Mouse (Mus musculus): ENCODE results near the gene Trim2. TPM values are rescaled to one million over a fixed set of nuclear protein-coding genes. Genes with fewer than 3 reads are reported as not detected.

Trim2 gene
- polyA plus RNA-seq, 1 experiment from 2014 or later: 87.0 TPM

DNA sequence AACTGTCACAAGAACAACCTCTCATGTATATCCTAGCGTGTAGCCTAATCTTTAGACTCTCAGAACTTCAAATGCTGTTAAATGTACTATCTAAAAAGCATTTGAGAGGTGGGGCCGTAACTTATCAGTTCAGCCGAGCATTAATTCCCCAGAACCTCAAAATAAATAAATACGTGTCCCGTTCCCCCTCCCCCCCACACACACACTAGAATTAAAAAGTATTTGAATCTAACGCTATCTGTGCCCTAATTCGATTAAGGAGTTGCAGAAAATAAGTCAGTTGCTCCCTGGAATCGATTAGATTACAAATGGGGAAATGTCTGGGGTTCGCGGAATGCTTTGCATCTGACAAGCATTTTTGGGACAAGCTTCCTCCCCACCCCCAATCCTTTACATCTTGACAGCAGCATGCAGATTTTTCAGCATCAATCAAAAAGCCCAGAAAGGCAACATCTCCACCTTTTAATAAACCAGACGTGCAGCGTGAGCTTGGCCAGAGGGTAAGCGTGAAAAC lies 48.1 kb downstream of the Trim2 start:
- peak overlapping the region; percentile 85; the same call in 1 of the 2 replicates for H3K27ac ChIP-seq
- no peaks in the 10 kb centered on the region for H3K9me3 ChIP-seq
- peaks cover 4% of the 10 kb centered on the region; the same call in 1 of the 2 replicates for H3K36me3 ChIP-seq
- H3K4me1 ChIP-seq (replicated peaks): peaks cover 71% of the 10 kb centered on the region
- peak overlapping the region; percentile 66 for H3K4me3 ChIP-seq
- no peak for DNase-seq (ENCODE audit: low spot score)
- WGBS: 8% methylated on average over 13 of the region's 13 CpGs
- peaks cover 30% of the 10 kb centered on the region for H3K27me3 ChIP-seq (ENCODE audit: insufficient read depth, poor library complexity, severe bottlenecking)

DNA sequence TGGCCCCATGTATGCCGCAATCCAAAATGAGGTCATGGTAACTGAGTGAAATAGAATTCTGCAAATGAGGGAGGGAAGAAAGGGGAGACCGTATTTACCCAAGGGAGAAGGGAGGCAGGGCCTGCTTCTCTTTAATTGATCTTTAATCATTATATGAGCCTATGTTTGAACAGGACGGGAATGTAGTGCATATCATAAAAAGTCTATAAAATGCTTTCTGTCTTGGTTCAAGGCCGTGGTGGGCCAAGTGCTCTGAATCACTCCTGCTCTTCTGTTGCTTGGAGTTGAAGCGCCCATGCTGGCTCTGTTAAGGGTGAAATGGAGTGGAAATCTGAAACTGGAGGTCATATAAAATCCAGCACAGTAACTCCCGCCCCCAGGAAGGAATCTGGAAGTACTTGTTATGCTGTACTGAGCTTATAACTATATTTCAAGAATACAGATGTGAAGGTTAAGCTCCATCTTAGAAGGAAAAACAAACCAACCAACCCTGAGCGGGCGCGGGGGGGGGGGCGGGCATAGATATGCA lies 48.6 kb downstream of the Trim2 start:
- no peak for DNase-seq (ENCODE audit: low spot score)
- 39% methylated on average over 10 of the region's 10 CpGs for WGBS
- H3K9me3 ChIP-seq: no peaks in the 10 kb centered on the region
- H3K27ac ChIP-seq: no peak overlapping the region
- H3K36me3 ChIP-seq: peaks cover 4% of the 10 kb centered on the region; the same call in 1 of the 2 replicates
- H3K27me3 ChIP-seq (ENCODE audit: insufficient read depth, poor library complexity, severe bottlenecking): peaks cover 30% of the 10 kb centered on the region
- H3K4me3 ChIP-seq: peak overlapping the region; percentile 66
- H3K4me1 ChIP-seq (replicated peaks): peaks cover 71% of the 10 kb centered on the region

DNA sequence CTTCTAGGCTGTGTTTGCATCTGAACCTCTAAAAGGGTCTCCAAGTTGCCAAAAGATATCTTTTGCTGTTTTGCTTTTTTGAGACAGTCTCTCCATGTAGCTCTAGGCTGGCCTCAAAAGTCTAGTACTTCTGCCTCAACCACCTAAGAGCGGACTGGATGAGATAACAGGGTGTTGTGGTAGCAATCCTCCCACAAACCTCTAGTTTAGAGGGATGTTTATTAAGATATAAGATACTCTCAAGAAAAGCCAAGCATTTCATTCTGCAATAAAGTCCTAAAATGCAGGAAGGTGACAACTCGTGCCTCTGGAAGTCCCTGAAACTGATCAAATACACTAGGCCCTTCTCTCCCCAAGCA lies 52.2 kb downstream of the Trim2 start:
- 95% methylated on average over 2 of the region's 2 CpGs for WGBS

DNA sequence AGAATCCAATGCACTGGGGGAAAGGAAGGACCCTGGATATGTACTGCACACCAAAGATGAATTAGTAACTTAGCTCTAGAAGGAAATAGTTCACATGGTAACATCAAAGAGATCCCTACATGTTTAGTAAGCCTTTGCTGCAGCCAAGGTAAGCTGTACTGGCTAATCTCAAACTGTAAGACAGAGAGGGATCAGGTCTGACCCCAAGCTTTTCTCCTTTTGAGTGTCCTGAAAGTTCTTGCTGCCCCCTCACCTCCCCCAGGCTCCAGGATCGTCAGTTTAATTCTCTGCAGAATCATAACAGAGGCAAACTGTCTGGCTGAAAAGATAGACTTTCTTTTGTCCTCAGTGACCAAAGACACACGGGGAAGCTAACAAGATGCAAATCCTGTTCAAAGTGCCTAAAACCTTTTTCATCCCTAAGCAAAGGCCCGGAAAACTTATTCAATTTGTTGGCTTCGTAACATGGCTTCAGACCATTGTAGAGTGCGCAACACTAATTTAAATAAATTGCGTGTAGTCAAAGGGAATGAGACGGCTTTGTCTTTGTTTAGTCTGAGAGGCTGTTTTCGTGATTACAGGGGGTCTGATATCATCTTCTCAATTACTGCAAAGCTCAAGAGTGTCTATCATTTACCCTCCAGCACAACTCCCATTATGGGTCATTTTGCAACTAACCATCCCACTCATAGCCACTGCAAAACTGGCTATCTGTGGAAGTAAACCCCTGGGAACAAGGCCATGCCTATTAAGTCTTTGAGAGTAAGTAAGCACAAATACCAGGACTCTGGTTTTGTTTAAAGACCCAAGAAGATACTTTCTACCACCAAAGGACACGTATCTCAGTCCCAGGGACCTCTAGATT lies 52.8 kb downstream of the Trim2 start:
- H3K27me3 ChIP-seq (ENCODE audit: insufficient read depth, poor library complexity, severe bottlenecking): peaks cover 19% of the 10 kb centered on the region
- DNase-seq (ENCODE audit: low spot score): no peak
- peaks cover 37% of the 10 kb centered on the region for H3K4me1 ChIP-seq (replicated peaks)
- H3K36me3 ChIP-seq: peaks cover 12% of the 10 kb centered on the region; the same call in 1 of the 2 replicates
- 55% methylated on average over 9 of the region's 9 CpGs for WGBS
- H3K27ac ChIP-seq: peak overlapping the region; percentile 62
- no peaks in the 10 kb centered on the region for H3K9me3 ChIP-seq
- no peak overlapping the region for H3K4me3 ChIP-seq

More for the DNA sequence above, 52.2 kb downstream of the Trim2 start:
- no peak overlapping the region for H3K4me3 ChIP-seq
- H3K4me1 ChIP-seq (replicated peaks): peaks cover 43% of the 10 kb centered on the region
- H3K27ac ChIP-seq: peak overlapping the region; percentile 62; the same call in 1 of the 2 replicates
- H3K36me3 ChIP-seq: peaks cover 12% of the 10 kb centered on the region; the same call in 1 of the 2 replicates
- H3K9me3 ChIP-seq: no peaks in the 10 kb centered on the region
- peaks cover 15% of the 10 kb centered on the region for H3K27me3 ChIP-seq (ENCODE audit: insufficient read depth, poor library complexity, severe bottlenecking)
- no peak for DNase-seq (ENCODE audit: low spot score)

DNA sequence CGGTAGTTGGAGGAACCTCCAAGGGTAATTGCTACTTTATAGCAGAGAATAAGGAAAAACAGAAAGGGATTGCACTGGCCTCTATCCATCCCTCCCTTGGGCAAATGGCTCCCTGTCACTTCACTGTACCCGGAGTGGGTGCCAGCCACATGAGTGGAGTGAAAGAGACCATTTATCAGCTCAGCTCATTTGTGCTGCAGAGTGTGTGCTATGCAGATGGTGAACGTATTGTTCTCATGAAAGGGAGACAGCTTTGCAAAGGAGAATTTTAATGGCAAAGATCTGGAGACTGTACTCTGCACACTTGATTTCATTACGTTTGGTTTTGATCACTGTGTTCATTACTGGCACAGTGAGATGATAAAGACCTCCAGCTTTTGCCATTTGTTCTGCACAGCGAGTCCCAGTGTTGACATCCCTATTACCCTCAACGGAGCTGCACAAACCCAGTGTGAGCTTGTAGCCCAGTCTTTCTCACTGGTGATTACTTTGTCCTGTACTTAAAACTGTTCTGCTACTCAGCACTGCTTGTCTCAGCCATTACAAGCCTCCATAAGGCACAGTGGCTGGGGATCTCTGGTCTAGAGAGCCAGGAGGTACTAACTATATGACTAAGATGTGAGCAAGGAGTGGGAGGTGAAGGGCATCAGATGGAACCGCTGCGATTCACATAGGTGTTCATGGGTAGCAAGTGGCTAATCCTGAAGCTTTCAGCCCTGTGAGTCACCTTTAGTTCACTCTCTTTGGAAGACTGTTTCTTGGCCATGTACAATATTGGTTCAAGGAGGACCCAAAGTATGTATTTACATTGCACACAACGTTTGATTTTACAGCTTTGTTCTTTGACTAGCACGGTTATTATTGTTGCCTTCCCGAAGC lies 53.7 kb downstream of the Trim2 start:
- Histone ChIP-seq H3K36me3 (peaks cover 12% of the 10 kb centered on the region; the same call in 1 of the 2 replicates), H3K27me3 (ENCODE audit: insufficient read depth, poor library complexity, severe bottlenecking) (peaks cover 13% of the 10 kb centered on the region), H3K27ac (peak overlapping the region; percentile 62; the same call in 1 of the 2 replicates), H3K4me3 (no peak overlapping the region), H3K9me3 (no peaks in the 10 kb centered on the region), H3K4me1 (replicated peaks) (peaks cover 29% of the 10 kb centered on the region)
- DNase-seq (ENCODE audit: low spot score): no peak
- 79% methylated on average over 11 of the region's 11 CpGs for WGBS

DNA sequence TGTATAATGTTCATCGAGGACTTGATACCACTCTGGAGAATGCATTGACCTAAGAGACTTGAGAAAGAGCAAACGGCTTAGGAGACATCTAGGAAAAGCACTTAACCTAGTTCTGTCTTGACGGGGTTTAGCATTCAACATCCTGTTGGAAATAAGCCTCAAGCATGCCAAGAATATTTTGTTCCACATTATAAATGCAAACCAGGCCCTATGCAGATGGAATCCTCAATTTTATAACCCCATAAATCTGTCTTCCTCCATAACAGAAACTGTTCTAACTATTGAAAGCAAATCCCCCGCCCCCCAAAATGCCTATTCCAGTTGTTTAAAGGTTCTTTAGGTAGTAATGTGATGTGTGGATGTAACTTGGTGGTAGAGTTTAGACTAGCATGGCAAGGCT lies 55.0 kb downstream of the Trim2 start:
- no peak overlapping the region for H3K27ac ChIP-seq
- no peak overlapping the region for H3K4me3 ChIP-seq
- H3K36me3 ChIP-seq: peaks cover 12% of the 10 kb centered on the region
- peaks cover 26% of the 10 kb centered on the region for H3K4me1 ChIP-seq (replicated peaks)
- H3K9me3 ChIP-seq: no peaks in the 10 kb centered on the region
- 0 out of 2 replicates have a peak, but pooled peaks cover 4% of the 10 kb centered on the region for H3K27me3 ChIP-seq (ENCODE audit: insufficient read depth, poor library complexity, severe bottlenecking)
- no peak for DNase-seq (ENCODE audit: low spot score)
- WGBS: 89% methylated on average over 4 of the region's 4 CpGs

DNA sequence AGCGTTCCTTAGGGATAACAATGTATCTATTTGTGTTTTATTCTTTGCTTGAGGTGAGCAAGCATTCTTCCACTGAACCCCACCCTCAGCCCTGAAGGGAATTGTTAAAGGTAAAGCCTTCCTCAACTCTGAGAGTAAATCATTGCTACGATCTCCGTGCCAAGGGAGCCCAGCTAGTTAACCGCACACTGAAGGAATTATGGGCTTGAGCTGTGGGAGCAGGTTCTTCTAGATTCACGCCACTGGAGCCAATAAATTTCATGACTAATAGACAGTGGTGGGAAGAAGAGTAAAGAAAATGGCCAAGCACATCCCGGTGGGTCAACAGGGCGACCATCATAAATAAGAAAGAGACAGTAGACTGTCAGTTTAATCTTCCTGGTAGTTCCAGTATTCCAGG lies 56.4 kb downstream of the Trim2 start:
- H3K4me3 ChIP-seq: no peak overlapping the region
- H3K27ac ChIP-seq: no peak overlapping the region
- no peak for DNase-seq (ENCODE audit: low spot score)
- H3K27me3 ChIP-seq (ENCODE audit: insufficient read depth, poor library complexity, severe bottlenecking): 0 out of 2 replicates have a peak, but pooled peaks cover 4% of the 10 kb centered on the region
- H3K9me3 ChIP-seq: no peaks in the 10 kb centered on the region
- H3K36me3 ChIP-seq: peaks cover 12% of the 10 kb centered on the region
- WGBS: 94% methylated on average over 7 of the region's 7 CpGs
- H3K4me1 ChIP-seq (replicated peaks): peaks cover 26% of the 10 kb centered on the region

DNA sequence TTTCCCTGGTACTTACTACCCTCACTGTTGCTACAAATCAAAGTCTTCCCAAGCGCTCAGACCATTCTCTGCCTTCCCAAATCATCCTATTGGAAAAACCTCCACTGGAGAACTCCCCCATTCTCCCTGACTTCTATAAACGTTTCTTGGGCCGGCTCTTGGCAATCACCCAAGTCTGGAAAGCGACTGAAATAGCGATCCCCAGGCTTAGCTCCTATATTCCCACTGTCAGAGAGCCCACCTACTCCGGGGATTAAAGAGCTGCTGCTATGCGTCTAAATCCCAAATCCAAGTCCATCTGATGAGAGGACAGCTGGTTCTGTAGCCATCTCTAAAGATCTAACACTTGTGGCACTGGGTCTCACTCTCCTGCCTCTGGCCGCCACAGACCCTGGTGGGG lies 58.9 kb downstream of the Trim2 start:
- Histone ChIP-seq H3K36me3 (peaks cover 8% of the 10 kb centered on the region), H3K27ac (no peak overlapping the region), H3K27me3 (ENCODE audit: insufficient read depth, poor library complexity, severe bottlenecking) (0 out of 2 replicates have a peak, but pooled peaks cover 4% of the 10 kb centered on the region), H3K4me3 (no peak overlapping the region), H3K4me1 (replicated peaks) (peaks cover 4% of the 10 kb centered on the region), H3K9me3 (no peaks in the 10 kb centered on the region)
- DNase-seq (ENCODE audit: low spot score): no peak
- WGBS: 82% methylated on average over 8 of the region's 8 CpGs

DNA sequence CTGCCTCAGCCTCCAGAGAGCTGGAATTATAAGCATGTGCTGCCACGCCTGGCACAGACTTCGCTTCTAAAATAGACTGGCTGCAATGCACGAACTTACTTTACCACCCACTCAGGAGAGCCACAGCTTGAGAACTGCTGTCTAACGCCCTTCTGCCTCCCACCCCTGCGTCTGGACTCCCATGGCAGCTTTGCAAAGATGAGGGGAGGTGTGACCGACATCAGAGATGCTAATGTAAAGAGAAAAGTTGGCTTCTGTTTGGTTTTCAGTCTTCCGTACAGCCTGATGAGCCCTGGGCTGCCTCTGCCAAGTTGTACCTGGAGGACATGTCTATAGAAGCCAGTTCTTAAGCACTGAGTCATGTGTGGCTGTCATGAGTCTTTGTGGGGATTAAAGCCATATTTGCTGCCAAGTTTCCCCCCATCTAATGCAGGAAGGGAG lies 60.2 kb downstream of the Trim2 start:
- no peak for DNase-seq (ENCODE audit: low spot score)
- no peak overlapping the region for H3K4me3 ChIP-seq
- H3K9me3 ChIP-seq: no peaks in the 10 kb centered on the region
- peaks cover 12% of the 10 kb centered on the region for H3K36me3 ChIP-seq
- WGBS: 87% methylated on average over 7 of the region's 7 CpGs
- H3K27ac ChIP-seq: no peak overlapping the region
- H3K27me3 ChIP-seq (ENCODE audit: insufficient read depth, poor library complexity, severe bottlenecking): 0 out of 2 replicates have a peak, but pooled peaks cover 4% of the 10 kb centered on the region
- H3K4me1 ChIP-seq (replicated peaks): no peaks in the 10 kb centered on the region

DNA sequence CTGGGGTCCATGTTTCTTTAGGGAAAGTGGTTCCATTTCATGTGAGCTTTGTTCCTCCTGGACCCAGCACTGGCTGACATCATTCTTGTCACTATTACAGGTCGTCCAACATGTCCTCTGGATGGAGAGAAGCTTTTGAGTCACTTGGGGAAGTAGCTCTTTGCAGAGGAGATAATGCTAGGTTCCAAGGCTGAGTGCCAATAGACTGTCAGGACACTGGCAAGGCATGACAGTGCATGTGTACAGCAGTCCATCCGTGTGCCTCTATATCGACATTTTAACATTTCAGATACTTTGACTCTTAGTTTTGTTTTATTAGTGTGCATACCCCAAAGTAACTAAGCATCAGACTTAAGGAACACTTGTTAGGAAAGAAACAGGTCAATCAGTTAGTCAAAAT lies 63.6 kb downstream of the Trim2 start:
- 84% methylated on average over 3 of the region's 3 CpGs for WGBS
- DNase-seq (ENCODE audit: low spot score): no peak
- Histone ChIP-seq H3K27me3 (ENCODE audit: insufficient read depth, poor library complexity, severe bottlenecking) (no peaks in the 10 kb centered on the region), H3K36me3 (peaks cover 14% of the 10 kb centered on the region), H3K27ac (no peak overlapping the region), H3K9me3 (0 out of 2 replicates have a peak, but pooled peaks cover 6% of the 10 kb centered on the region), H3K4me1 (replicated peaks) (no peaks in the 10 kb centered on the region), H3K4me3 (no peak overlapping the region)

DNA sequence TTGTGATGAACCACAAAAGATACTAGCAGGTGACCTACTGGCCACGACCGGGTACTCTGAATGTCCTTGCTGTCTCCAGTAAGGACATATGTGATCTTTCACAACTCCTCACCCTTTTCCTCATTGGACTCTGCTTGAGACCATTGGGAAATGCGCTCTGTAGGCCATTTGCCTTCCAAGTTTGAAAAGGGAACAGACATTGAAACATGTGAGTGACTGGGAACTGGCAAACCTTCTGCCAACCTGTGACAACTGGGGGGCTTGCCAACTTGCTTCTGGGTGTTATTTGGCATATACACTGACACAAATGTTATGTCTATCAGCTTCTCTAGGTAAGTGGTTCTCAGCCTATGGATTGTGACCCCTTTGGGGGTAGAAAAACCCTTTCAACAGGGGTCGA lies 64.2 kb downstream of the Trim2 start:
- 91% methylated on average over 4 of the region's 4 CpGs for WGBS
- Histone ChIP-seq H3K36me3 (peaks cover 14% of the 10 kb centered on the region), H3K27ac (no peak overlapping the region), H3K4me3 (no peak overlapping the region), H3K4me1 (replicated peaks) (peaks cover 6% of the 10 kb centered on the region), H3K9me3 (0 out of 2 replicates have a peak, but pooled peaks cover 6% of the 10 kb centered on the region), H3K27me3 (ENCODE audit: insufficient read depth, poor library complexity, severe bottlenecking) (no peaks in the 10 kb centered on the region)
- no peak for DNase-seq (ENCODE audit: low spot score)

DNA sequence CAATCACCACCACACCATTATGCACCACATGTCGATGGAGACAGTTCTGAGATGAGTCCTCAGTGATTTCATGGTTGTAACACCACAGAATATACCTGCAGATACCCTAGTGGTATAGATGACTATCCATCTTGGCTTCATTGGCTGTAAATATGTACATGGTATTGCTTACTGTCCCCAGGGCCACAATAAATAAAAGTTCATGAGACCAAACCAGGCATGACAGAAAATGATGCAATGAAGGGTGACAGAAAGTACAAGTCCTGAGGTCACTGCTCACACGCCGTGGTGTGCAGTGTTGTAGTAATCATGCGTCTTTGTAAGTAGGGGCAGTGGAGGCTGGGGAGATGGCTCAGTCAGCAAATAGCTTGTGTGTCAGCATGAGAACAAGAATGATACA lies 65.6 kb downstream of the Trim2 start:
- no peak overlapping the region for H3K27ac ChIP-seq
- WGBS: 96% methylated on average over 4 of the region's 4 CpGs
- DNase-seq (ENCODE audit: low spot score): no peak

More for the DNA sequence above, 65.6 kb downstream of the Trim2 start:
- Histone ChIP-seq H3K4me3 (no peak overlapping the region), H3K36me3 (peaks cover 14% of the 10 kb centered on the region), H3K4me1 (replicated peaks) (peaks cover 13% of the 10 kb centered on the region), H3K27me3 (ENCODE audit: insufficient read depth, poor library complexity, severe bottlenecking) (no peaks in the 10 kb centered on the region; the same call in 1 of the 2 replicates), H3K9me3 (0 out of 2 replicates have a peak, but pooled peaks cover 6% of the 10 kb centered on the region)
